Mouse (Mus musculus) right cerebral cortex, postnatal 25 days (tissue): ENCODE measurements at regions not wholly inside any gene's neighbourhood (a gene's known extent, or its start where the extent isn't known, plus 50 kb on each side); places are given as distances from the start of the nearest gene placed in this dataset.

Experiments
- DNase-seq: peaks from one replicate; pipeline ENCODE4 v3.0.0; 2022

DNA sequence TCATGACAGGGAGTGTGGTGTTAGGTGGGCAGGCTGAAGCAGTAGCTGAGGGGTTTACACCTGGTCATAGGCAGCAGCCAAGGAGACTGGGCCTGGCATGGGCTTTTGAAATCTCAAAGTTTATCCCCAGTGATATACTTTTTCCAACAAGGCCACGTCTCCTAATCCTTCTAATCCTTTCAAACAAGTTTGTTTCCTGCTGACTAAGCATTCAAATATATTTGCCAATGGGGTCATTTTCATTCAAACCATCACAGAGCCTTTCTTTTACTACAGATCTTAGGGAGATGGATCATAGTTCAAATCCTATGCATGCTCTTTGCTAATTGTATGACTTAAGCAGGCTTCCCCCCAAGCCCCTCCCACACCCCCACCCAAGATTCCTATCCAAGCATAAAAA is 93.0 kb upstream of the Eef1e1 start:
- DNase-seq: no peak

DNA sequence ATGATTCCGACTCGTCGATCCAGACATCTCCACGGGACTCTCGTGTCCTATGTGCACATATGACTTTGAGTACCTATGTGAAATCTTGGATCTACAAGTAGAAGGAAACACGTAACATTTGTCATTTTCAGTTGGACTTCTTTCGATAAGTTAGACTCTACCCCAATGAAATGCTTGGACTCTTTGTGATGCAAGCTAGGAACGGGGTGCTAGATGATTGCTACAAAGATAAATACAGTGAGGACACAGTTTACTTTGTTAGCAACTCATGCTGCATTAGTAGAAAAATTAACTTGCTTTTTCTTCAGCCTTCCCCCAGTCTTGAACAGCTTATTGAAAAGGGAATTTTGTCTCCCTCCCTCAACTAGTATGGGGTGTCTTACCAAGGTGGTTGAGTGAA is 81.2 kb upstream of the Eef1e1 start:
- no peak for DNase-seq

DNA sequence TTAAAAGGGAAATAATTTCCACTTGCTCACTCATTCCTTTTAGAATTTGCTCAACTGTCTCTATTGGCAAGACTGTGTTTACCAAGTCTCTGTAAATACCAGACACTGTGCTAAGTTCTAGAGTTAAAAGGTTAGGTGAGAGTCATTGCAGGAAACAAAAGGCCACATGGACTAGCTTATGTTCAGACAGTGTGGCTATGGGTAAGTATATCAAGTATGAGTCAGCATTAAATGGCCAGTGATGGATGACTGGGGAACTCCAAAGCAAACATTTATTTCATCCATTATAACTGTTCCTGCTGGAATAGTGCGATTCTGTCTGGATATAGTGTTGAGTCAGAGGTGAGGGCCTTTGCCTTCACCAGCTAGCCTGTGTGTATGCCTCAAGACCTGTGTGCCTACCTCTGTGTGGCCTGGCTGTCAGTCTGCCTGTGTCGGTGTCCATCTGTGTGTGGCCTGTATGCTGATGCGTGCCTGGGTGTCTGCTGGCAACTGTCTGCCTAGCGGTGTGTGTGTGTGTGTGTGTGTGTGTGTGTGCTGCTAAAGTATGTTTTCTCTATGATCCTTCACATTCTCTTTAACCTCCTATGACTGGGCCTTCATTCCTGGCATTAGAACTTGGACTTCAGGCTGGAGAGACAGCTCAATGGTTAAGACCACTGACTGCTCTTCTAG is 77.6 kb upstream of the Eef1e1 start:
- no peak for DNase-seq

DNA sequence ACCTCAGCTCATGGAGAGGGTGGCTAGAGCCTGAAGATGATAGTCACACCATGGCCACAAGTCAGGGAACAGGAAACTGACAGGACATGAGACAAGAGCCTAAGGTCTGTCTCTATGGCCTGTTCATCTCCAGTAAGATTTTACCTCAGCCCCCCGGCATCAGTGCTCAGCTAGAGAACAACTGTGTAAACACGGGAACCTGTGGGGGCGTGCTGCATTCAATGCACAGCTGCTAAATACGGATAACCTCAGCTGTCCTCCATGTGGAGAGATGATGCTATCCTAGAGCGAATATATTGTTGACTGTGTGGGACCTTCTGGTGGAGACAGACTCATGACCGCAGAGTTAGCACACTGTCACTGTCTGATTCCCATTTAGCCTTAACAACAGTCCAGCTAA is 76.4 kb upstream of the Eef1e1 start:
- DNase-seq: no peak

DNA sequence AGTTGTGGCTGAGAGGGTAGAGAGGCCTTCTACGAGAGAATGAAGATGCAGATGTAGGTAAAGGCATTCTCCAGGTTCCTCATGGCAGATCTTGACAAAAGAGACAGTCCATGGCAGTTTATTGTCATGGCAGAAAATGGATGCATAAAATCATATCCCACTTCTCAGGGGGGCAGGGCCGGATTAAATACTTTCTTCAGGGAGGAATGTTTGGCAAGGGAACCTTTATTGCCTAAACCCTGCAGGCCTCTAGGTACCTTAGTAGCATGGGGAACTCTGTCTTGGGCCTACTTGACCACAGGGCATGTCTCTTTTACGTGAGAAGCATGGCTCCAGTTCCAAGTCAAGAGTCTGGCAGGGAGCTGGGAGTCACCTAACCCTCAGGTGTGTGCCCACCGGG is 74.4 kb upstream of the Eef1e1 start:
- DNase-seq: no peak

DNA sequence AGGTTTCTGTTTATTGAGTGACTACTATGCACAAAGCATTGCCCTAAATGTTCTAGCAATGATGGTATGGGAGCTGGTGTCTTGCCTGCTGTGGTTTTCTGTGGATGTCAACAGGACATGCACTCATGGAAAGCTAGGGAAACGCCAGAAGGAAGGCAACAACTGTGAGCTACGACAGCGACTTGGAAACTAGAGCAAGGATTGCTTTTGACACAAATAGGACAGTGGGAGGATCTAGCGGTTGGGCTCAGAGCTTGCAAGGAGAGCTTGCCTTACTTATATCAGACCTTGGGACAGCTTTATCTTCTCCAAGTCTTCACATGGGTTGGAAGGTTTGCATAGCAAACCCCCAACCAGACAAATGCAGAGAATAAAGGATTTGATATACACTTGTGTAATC is 66.6 kb upstream of the Eef1e1 start:
- no peak for DNase-seq

DNA sequence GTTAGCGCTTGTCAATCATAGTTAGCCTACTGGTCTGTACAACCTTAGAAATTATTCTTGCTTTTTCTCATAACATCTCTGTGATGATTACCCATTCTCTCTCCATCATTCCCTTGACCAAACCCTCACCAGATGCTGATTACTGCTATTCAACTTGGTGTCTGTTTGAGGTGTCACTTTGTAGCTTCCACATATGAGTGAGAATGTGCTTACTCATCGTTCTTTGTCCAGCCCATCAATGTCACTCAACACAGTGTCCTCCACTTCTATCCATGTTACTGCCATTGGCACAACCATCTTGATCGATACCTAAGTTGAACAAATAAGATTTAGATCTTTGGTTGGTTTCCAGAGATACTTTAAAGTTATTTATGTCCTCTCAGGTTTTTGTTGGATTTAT is 62.3 kb upstream of the Eef1e1 start:
- no peak for DNase-seq

DNA sequence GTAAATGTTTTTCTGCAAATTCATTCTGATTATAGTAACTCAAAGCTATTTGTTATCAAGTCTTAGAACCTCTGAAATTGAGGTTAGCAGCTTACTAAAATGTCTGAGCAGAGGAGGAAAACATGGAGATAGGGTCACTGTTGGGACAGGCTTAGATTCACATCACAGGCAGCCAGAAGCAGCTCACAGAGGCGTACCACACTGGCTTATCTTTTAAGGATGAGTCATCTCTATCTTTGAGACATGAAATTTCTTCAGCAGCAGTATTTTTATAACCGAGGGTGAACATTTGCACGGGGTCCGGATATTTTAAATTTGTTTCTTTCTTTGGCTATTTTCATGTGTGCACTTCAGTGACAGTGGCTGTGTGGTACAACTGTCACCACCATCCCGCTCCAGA is 56.0 kb upstream of the Eef1e1 start:
- no peak for DNase-seq
